Mouse (Mus musculus) heart, embryonic 14.5 days (tissue): ENCODE data around the gene Aacs. TPM values are rescaled to one million over a fixed set of nuclear protein-coding genes. Genes with fewer than 3 reads are reported as not detected.

ENCODE experiments used
- ATAC-seq: fragments of 200-750 bp; cut with Nextera tagmentation; 2 replicates; pipeline ENCODE4 v1.8.0; 2017; ENCODE audit warnings: low read depth, moderate TSS enrichment; ENCODE audit not compliant: insufficient number of reproducible peaks, insufficient read depth, low FRiP score
- H3K27ac ChIP-seq, 2 experiments: fragments of 200-500 bp in 1 of 2; fragments of 300-500 bp in 1 of 2; sonication (generic) in 1 of 2; replicated peaks in 1 of 2; 2 replicates each; pipeline ENCODE4 v1.5.1; 2012 to 2014; ENCODE audit warnings: low read depth in 2 of 2, low read length in 2 of 2, control low read depth in 1 of 2, mild to moderate bottlenecking in 1 of 2, mixed read lengths in 1 of 2; ENCODE audit not compliant: control insufficient read depth in 1 of 2, insufficient read depth in 1 of 2
- H3K27me3 ChIP-seq: fragments of 300-500 bp; sonication (generic); 2 replicates; pipeline ENCODE4 v1.6.1; 2014; ENCODE audit warnings: mild to moderate bottlenecking, low read length, control low read depth; ENCODE audit not compliant: control insufficient read depth, insufficient read depth
- H3K36me3 ChIP-seq: fragments of 300-500 bp; sonication (generic); 2 replicates; pipeline ENCODE4 v1.6.1; 2014; ENCODE audit warnings: mild to moderate bottlenecking, control low read depth, low read length, mixed read lengths; ENCODE audit not compliant: control insufficient read depth, insufficient read depth
- H3K4me1 ChIP-seq, 2 experiments: fragments of 200-500 bp in 1 of 2; fragments of 300-500 bp in 1 of 2; sonication (generic) in 1 of 2; 2 replicates each; pipeline ENCODE4 v1.6.1; 2012 to 2014; ENCODE audit warnings: low read length in 2 of 2, control low read depth in 1 of 2, mixed read lengths in 1 of 2; ENCODE audit not compliant: control insufficient read depth in 2 of 2, insufficient read depth in 2 of 2
- H3K4me2 ChIP-seq: fragments of 300-500 bp; sonication (generic); 2 replicates; pipeline ENCODE4 v1.6.1; 2014; ENCODE audit warnings: mild to moderate bottlenecking, low read length
- H3K4me3 ChIP-seq, 2 experiments: fragments of 200-500 bp in 1 of 2; fragments of 300-500 bp in 1 of 2; sonication (generic) in 1 of 2; 2 replicates each; pipeline ENCODE4 v1.5.1; 2012 to 2014; ENCODE audit warnings: low read length in 2 of 2, mild to moderate bottlenecking in 2 of 2, control low read depth in 1 of 2, low read depth in 1 of 2, moderate library complexity in 1 of 2; ENCODE audit not compliant: control insufficient read depth in 1 of 2, insufficient read depth in 1 of 2
- H3K9ac ChIP-seq: fragments of 300-500 bp; sonication (generic); 2 replicates; pipeline ENCODE4 v1.6.1; 2014; ENCODE audit warnings: mild to moderate bottlenecking, low read length
- H3K9me3 ChIP-seq: fragments of 300-500 bp; sonication (generic); 2 replicates; pipeline ENCODE4 v1.6.1; 2016; ENCODE audit warnings: low read length, control low read depth; ENCODE audit not compliant: control insufficient read depth
- WGBS: fragments of 180-500 bp; shearing (Covaris S2); extraction: QIAGEN DNeasy Blood & Tissue Kit; methylation state at CpG from one replicate; pipeline ENCODE4 v1.1.7; 2014; 5-methylcytosine and 5-hydroxymethylcytosine counted together
- polyA plus RNA-seq: library from polyadenylated mRNA; unstranded; fragments of >200 nt; fragmentation: Nextera tagmentation; extraction: Ambion mirVana; gene quantifications from 2 replicates; pipeline ENCODE4 v1.2.1, GENCODE M21; 2014

The Aacs gene
- polyA plus RNA-seq, 1 experiment from 2014 or later, result 9.6 TPM

DNA sequence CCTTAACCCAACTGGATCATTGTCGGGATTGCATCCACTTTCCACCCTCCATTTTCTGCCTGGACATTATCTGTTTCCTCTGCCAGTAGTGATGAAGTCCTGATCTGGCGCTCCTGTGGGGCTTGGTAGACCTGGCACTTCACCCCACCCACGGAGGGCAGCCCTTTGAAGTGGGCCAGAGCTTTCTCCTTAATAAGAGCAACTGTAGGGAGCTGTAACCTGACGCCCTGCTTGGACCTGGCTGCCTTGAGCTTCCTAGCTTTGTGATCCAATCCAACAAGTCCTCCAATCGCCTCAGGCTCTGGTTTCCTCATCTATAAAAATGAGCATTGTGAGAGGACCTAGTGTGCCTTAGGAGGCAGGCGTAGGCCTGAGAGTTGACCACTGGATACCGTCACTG lies 1.9 kb downstream of the Aacs start:
- WGBS, result 66% methylated on average over 7 of the region's 7 CpGs
- no peak overlapping the region for H3K9ac ChIP-seq
- H3K4me2 ChIP-seq, result no peak overlapping the region

DNA sequence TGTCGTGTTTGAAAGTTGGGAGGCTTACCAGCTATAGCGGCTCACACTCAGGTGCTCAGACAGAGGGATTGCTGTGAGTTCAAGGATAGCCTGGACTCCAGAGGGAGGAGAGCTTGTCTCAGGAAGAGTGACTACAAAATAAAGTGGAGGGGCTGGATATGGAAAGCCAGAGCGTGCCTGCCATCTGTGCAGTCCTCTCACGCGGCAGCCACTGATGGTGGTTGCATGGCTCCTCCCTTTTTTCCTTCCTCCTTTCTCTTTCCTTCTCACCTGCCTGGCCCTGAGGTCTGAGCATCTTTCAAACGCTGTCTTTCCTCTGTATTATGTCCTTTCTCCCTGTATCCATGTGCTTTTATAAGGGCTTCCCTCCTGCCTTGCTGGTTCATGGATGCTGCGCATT lies 2.4 kb downstream of the Aacs start:
- no peak for ATAC-seq
- 87% methylated on average over 7 of the region's 7 CpGs for WGBS
- Histone ChIP-seq H3K4me2 (no peak overlapping the region), H3K9me3 (no peaks in the 10 kb centered on the region), H3K4me3 (no peak overlapping the region), H3K4me1 (peaks cover 6 to 10% of the 10 kb centered on the region in 2 experiments; a peak in 3 of 4 replicates), H3K27ac (no peak overlapping the region), H3K36me3 (peaks cover 5% of the 10 kb centered on the region; the same call in 1 of the 2 replicates), H3K9ac (no peak overlapping the region), H3K27me3 (no peaks in the 10 kb centered on the region)

More for the DNA sequence above, 1.9 kb downstream of the Aacs start:
- Histone ChIP-seq H3K36me3 (no peaks in the 10 kb centered on the region), H3K27ac (no peak overlapping the region), H3K4me1 (peaks cover 6 to 10% of the 10 kb centered on the region in 2 experiments; a peak in 3 of 4 replicates), H3K4me3 (no peak overlapping the region), H3K9me3 (no peaks in the 10 kb centered on the region), H3K27me3 (no peaks in the 10 kb centered on the region)
- no peak for ATAC-seq

DNA sequence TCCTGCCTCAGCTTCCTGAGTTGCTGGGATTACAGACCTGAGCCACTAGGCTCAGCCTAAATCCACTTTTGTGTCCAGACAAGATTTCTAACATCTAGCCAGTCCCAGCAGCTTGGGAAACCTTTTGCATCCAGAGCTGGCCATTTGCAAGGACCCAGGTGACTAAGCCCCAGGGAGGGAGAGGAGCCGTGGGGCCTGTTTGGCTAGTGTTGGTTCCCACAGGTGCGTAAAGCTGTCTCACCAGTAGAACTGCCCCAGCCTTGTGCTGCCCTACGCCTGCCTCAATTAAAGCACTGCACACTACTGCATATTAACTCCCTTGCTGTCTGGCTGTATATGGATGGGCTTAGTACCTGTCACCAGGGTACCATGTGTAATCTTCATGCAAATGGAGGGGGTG lies 3.8 kb downstream of the Aacs start:
- no peak overlapping the region for H3K4me2 ChIP-seq
- no peaks in the 10 kb centered on the region for H3K27me3 ChIP-seq
- WGBS, result 80% methylated on average over 3 of the region's 3 CpGs
- H3K4me3 ChIP-seq, result no peak overlapping the region
- ATAC-seq, result no peak
- H3K27ac ChIP-seq, result no peak overlapping the region
- no peak overlapping the region for H3K9ac ChIP-seq
- H3K9me3 ChIP-seq, result no peaks in the 10 kb centered on the region
- peaks cover 14% of the 10 kb centered on the region; the same call in 1 of the 2 replicates for H3K36me3 ChIP-seq
- H3K4me1 ChIP-seq, result peaks cover 6 to 10% of the 10 kb centered on the region in 2 experiments; a peak in 3 of 4 replicates

DNA sequence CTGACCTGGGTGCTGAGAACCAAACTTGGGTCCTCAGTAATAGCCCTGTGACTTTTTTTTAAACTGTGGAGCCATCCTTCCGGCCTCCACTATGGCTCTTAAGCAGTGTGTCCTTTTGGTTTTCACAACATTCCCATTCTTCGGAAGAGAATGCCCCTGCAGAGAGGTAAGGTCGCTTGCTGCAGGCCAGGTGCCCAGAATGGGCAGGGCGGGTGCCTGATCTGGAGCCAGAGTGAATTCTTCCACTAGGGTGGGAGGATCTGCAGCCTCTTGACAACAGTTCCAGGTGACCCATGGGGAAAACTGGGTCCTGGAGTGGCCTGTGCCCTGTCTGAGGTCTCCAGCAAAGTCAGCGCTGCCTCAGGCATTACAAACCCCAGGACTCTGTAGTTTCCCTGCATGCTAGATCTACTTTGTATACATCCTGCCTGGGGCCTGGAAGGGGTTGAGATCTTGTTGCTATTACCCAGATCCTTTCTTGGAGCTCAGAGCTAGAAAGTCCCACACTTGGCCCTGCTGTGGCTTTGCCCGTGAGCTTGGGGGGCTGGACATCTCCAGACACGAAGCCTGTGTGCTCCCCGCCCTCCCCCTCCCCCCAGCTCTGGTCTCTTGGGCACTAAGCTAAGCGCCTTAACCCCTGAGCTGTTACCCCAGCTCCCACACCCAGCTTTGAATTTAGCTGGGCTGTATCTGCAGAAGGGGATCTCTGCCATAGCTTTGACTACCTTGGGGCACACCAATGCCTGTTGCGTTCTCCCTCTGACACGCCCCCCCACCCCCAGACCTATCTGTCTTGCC lies 5.0 kb downstream of the Aacs start:
- WGBS, result 76% methylated on average over 11 of the region's 11 CpGs

DNA sequence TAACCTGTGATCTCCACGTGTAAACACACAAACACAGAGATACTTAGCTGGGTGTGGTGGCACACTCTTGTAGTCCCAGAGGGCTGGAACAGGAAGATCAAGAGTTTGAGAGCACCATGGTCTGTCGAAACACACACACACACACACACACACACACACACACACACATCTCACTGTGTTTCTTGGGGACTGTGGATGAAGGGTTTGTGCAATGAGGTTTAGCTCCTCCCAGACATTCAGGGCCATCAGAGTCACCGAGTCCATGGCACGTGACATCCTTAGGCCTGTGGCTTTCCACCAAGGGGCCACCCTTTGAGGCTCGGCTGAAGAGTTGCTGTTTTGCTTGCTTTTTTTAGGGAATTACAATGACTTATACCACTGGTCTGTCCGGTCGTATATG lies 6.9 kb downstream of the Aacs start:
- WGBS, result 86% methylated on average over 7 of the region's 7 CpGs
- H3K4me1 ChIP-seq, result peaks cover 0 to under 1% of the 10 kb centered on the region in 2 experiments; a peak in 1 of 4 replicates
- no peaks in the 10 kb centered on the region for H3K9me3 ChIP-seq
- no peak overlapping the region for H3K4me2 ChIP-seq
- H3K9ac ChIP-seq, result no peak overlapping the region
- ATAC-seq, result no peak
- H3K27ac ChIP-seq, result no peak overlapping the region
- H3K27me3 ChIP-seq, result no peaks in the 10 kb centered on the region
- peaks cover 17% of the 10 kb centered on the region; the same call in 1 of the 2 replicates for H3K36me3 ChIP-seq
- H3K4me3 ChIP-seq, result no peak overlapping the region

More for the DNA sequence above, 5.0 kb downstream of the Aacs start:
- Histone ChIP-seq H3K4me3 (no peak overlapping the region), H3K9me3 (no peaks in the 10 kb centered on the region), H3K9ac (no peak overlapping the region), H3K27ac (no peak overlapping the region), H3K36me3 (peaks cover 17% of the 10 kb centered on the region; the same call in 1 of the 2 replicates), H3K4me1 (peaks cover 6 to 10% of the 10 kb centered on the region in 2 experiments; a peak in 3 of 4 replicates), H3K27me3 (no peaks in the 10 kb centered on the region), H3K4me2 (no peak overlapping the region)
- no peak for ATAC-seq

DNA sequence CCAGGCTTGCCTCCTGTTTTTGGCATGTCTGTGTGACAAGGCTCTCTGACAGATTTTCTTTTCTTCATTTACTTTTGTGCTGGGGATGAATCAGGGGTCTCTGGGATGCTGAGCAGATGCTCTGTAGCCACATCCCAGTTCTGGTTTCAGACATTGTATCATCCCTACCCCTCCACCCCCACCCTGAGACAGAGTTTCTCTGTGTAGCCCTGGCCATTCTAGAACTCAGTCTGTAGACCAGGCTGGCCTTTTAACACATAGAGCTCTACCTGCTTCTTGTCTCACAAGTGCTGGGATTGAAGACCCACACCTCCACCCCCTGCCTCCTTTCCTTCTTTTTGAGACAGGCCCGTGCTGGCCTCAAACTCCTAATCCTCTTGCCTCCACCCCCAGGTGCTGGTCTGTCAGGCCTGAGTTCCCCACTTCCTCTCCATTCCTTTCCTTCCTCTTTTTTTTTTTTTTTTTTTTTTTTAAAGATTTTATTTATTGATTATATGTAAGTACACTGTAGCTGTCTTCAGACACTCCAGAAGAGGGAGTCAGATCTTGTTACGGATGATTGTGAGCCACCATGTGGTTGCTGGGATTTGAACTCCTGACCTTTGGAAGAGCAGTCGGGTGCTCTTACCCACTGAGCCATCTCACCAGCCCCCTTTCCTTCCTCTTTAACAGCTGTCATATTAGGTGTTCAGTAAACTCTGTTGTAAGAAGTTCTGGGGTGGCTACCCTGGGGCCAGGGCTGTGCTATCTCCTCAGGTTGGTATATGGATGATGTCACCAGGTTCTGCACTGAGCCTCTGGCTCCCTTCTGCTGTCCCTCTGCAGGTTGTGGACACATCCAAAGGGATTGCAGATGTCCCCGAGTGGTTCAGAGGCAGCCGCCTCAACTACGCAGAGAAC lies 8.3 kb downstream of the Aacs start:
- Histone ChIP-seq H3K4me3 (no peak overlapping the region), H3K36me3 (peaks cover 22% of the 10 kb centered on the region), H3K4me1 (peaks cover 0 to 9% of the 10 kb centered on the region in 2 experiments; a peak in 2 of 4 replicates), H3K9ac (no peak overlapping the region), H3K9me3 (no peaks in the 10 kb centered on the region), H3K27me3 (no peaks in the 10 kb centered on the region), H3K4me2 (no peak overlapping the region), H3K27ac (no peak overlapping the region)
- 80% methylated on average over 5 of the region's 6 CpGs for WGBS
- ATAC-seq, result no peak

DNA sequence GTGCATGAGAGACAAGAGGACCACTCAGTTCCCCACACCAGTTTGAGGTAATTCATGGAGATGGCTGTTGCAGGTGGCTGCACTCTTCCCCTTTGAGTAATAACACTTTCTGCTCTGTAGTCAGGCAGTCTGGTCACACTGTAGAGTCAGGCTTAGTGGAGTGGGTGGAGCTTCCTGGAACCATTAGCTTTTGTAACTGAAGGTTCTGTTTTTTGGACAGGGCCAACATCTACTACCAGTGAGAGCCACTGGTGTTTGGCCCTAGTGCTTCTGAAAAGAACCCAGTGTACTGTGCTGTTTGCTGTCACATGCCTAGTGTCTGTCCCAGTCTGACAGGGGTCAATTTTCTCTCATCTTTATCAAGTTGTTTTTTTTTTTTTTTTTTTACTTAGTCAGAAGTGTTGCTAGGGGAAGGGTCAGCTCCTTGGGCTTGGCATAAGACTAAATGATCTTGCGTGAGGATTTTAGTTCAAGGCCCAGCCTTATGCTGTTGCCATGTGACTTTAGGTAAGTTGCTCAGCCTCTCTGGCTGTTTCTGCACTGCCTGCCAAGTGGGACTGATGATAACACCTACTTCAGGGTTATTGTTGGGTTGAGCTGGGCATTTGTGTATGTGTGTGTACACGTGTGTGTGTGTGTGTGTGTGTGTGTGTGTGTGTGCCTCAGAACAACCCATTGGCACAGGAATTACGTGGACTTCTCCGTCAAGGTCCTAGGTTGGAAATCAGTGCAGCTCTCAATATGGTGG lies 9.6 kb downstream of the Aacs start:
- H3K4me2 ChIP-seq, result no peak overlapping the region
- H3K27me3 ChIP-seq, result no peaks in the 10 kb centered on the region
- no peak for ATAC-seq
- H3K4me1 ChIP-seq, result peaks cover 0 to 9% of the 10 kb centered on the region in 2 experiments; a peak in 2 of 4 replicates
- no peak overlapping the region for H3K4me3 ChIP-seq
- no peaks in the 10 kb centered on the region for H3K9me3 ChIP-seq
- WGBS, result 86% methylated on average over 4 of the region's 4 CpGs
- no peak overlapping the region for H3K27ac ChIP-seq
- H3K9ac ChIP-seq, result no peak overlapping the region
- H3K36me3 ChIP-seq, result peaks cover 26% of the 10 kb centered on the region
